In genomic region chr12:113188349-113189055, GRCm38 (mm10) we compare ENCODE assay signal across 10 mouse cellular contexts. TPM values are rescaled to one million over a fixed set of nuclear protein-coding genes. Genes with fewer than 3 reads are reported as not detected.
DNase-seq lines count a peak whose midpoint lies in the region; ATAC-seq and TF ChIP-seq lines count a peak whose summit lies in the region.
"Had no signal": no experiment of that assay in that cellular context is flagged by ENCODE, and none has a peak within 500 bp of the region (broad histone marks: within the 10 kb centered on the region; RNA-seq: fewer than 3 reads in every experiment).

No protein-coding gene starts in this region.

- TF ChIP-seq EP300 in lung, postnatal 0 days (IDR thresholded peaks at IDR 0.05): no peak

- 91% methylated on average over 51 of the region's 51 CpGs for WGBS in kidney, embryonic 14.5 days
- 93% methylated on average over 51 of the region's 51 CpGs for WGBS in hindbrain, embryonic 13.5 days
- 92% methylated on average over 50 of the region's 51 CpGs for WGBS in midbrain, postnatal 0 days
- WGBS in lung, postnatal 0 days: 87% methylated on average over 51 of the region's 51 CpGs

- peaks cover 3% of the 10 kb centered on the region; the same call in 1 of the 2 replicates for H3K4me1 ChIP-seq in kidney, embryonic 14.5 days (ENCODE audit: control insufficient read depth, insufficient read depth, low read length)
- peaks cover 34% of the 10 kb centered on the region for H3K4me1 ChIP-seq in hindbrain, embryonic 13.5 days (replicated peaks)
- H3K4me1 ChIP-seq in midbrain, postnatal 0 days (ENCODE audit: insufficient read depth, low read length): peaks cover 11% of the 10 kb centered on the region
- H3K4me1 ChIP-seq in lung, postnatal 0 days (ENCODE audit: insufficient read depth, low read depth, low read length): peaks cover 8% of the 10 kb centered on the region; the same call in 1 of the 2 replicates

- DNase-seq in kidney, adult 8-10 months: no peak
- peak; percentile 63 for DNase-seq in cerebellum, adult 9-11 months
- DNase-seq in midbrain, postnatal 0 days (ENCODE audit: low spot score): no peak
- DNase-seq in right cerebral cortex, postnatal 4 days: no peak
- no peak for DNase-seq in lung, postnatal 0 days (ENCODE audit: low spot score)
- no peak for DNase-seq in urinary bladder, postnatal 36 days (ENCODE audit: low spot score in 2 of 2)

- H3K27ac ChIP-seq in kidney, embryonic 14.5 days (ENCODE audit: low read depth, low read length): no peak overlapping the region
- no peak overlapping the region for H3K27ac ChIP-seq in hindbrain, embryonic 13.5 days
- no peak overlapping the region for H3K27ac ChIP-seq in midbrain, postnatal 0 days (ENCODE audit: low read depth, low read length)
- H3K27ac ChIP-seq in lung, postnatal 0 days (ENCODE audit: low read length): no peak overlapping the region
- H3K27ac ChIP-seq: gastrocnemius, adult 2 months had no signal

- no peak overlapping the region for H3K4me3 ChIP-seq in kidney, embryonic 14.5 days (ENCODE audit: low read length)
- peak overlapping the region; percentile 79 for H3K4me3 ChIP-seq in hindbrain, embryonic 13.5 days
- H3K4me3 ChIP-seq in midbrain, postnatal 0 days (ENCODE audit: low read depth, low read length): peak overlapping the region; percentile 69
- no peak overlapping the region for H3K4me3 ChIP-seq in lung, postnatal 0 days (ENCODE audit: low read depth, low read length)

- TF ChIP-seq CTCF in midbrain, postnatal 0 days (IDR thresholded peaks at IDR 0.05): no peak
- no peak for TF ChIP-seq CTCF in lung, postnatal 0 days (IDR thresholded peaks at IDR 0.05)

- peaks cover 11% of the 10 kb centered on the region for H3K27me3 ChIP-seq in kidney, embryonic 14.5 days (ENCODE audit: control insufficient read depth, insufficient read depth, low read length)
- peaks cover 10% of the 10 kb centered on the region; the same call in 1 of the 2 replicates for H3K27me3 ChIP-seq in hindbrain, embryonic 13.5 days
- H3K27me3 ChIP-seq in midbrain, postnatal 0 days (ENCODE audit: insufficient read depth, low read length): no peaks in the 10 kb centered on the region
- H3K27me3 ChIP-seq in lung, postnatal 0 days (replicated peaks; ENCODE audit: insufficient read depth, low read length): peaks cover 10% of the 10 kb centered on the region; the same call in 1 of the 2 replicates

- peaks cover 5% of the 10 kb centered on the region for H3K36me3 ChIP-seq in kidney, embryonic 14.5 days (ENCODE audit: control insufficient read depth, insufficient read depth, low read length)
- peaks cover 49% of the 10 kb centered on the region for H3K36me3 ChIP-seq in hindbrain, embryonic 13.5 days
- peaks cover 31% of the 10 kb centered on the region for H3K36me3 ChIP-seq in midbrain, postnatal 0 days (ENCODE audit: insufficient read depth, low read length)
- H3K36me3 ChIP-seq in lung, postnatal 0 days (ENCODE audit: insufficient read depth, low read length): no peaks in the 10 kb centered on the region

- peak overlapping the region; percentile 89 for H3K4me2 ChIP-seq in kidney, embryonic 14.5 days (replicated peaks; ENCODE audit: low read depth, low read length)
- H3K4me2 ChIP-seq in hindbrain, embryonic 13.5 days: peak overlapping the region; percentile 89
- H3K4me2 ChIP-seq in midbrain, postnatal 0 days (ENCODE audit: low read depth, low read length, poor library complexity, severe bottlenecking): peak overlapping the region; percentile 95
- no peak overlapping the region for H3K4me2 ChIP-seq in lung, postnatal 0 days (replicated peaks; ENCODE audit: low read depth, low read length)

- no peaks in the 10 kb centered on the region for H3K9me3 ChIP-seq in kidney, embryonic 14.5 days (ENCODE audit: control insufficient read depth, low read length)
- H3K9me3 ChIP-seq in hindbrain, embryonic 13.5 days: no peaks in the 10 kb centered on the region
- no peaks in the 10 kb centered on the region for H3K9me3 ChIP-seq in midbrain, postnatal 0 days (ENCODE audit: low read length)
- no peaks in the 10 kb centered on the region for H3K9me3 ChIP-seq in lung, postnatal 0 days (ENCODE audit: low read length)

- no peak overlapping the region for H3K9ac ChIP-seq in kidney, embryonic 14.5 days (ENCODE audit: low read depth, low read length)
- H3K9ac ChIP-seq in hindbrain, embryonic 13.5 days: peak overlapping the region; percentile 93; the same call in 1 of the 2 replicates
- peak overlapping the region; percentile 88 for H3K9ac ChIP-seq in midbrain, postnatal 0 days (replicated peaks; ENCODE audit: low read length, poor library complexity, severe bottlenecking)
- H3K9ac ChIP-seq in lung, postnatal 0 days (replicated peaks; ENCODE audit: low read depth): no peak overlapping the region

- ATAC-seq in kidney, embryonic 14.5 days (ENCODE audit: low FRiP score, low TSS enrichment): no peak
- no peak; the same call in 1 of the 2 replicates for ATAC-seq in hindbrain, embryonic 13.5 days (ENCODE audit: low FRiP score)
- peak; percentile 2; the same call in 1 of the 2 replicates for ATAC-seq in midbrain, postnatal 0 days (ENCODE audit: low FRiP score)
- no peak for ATAC-seq in lung, postnatal 0 days

RNA-seq across cellular contexts. Expression of gene Tmem121, which starts 2.8 kb away (rescaled TPM):
- 4.2 and 13.9 TPM in 2 replicates for polyA plus RNA-seq in kidney, embryonic 14.5 days (2014; fragmentation: Nextera tagmentation; extraction: Ambion mirVana)
- polyA plus RNA-seq in hindbrain, embryonic 13.5 days (2015; fragmentation: Nextera tagmentation; extraction: Ambion mirVana): 32.4 and 34.9 TPM in 2 replicates
- total RNA-seq in midbrain, postnatal 0 days (2014; rRNA removed): 80.8 and 89.1 TPM in 2 replicates
- 63.6 and 67.5 TPM in 2 replicates for polyA plus RNA-seq in midbrain, postnatal 0 days (2015; fragmentation: Nextera tagmentation; extraction: Ambion mirVana)
- 1.2 TPM in 2 replicates for polyA plus RNA-seq in lung, postnatal 0 days (2015; fragmentation: Nextera tagmentation; extraction: Ambion mirVana)
- total RNA-seq: gastrocnemius, adult 2 months; neutrophil, adult 5-6 weeks had no signal

RNA-seq across cellular contexts. Expression of gene Tedc1, which starts 32.3 kb away (rescaled TPM):
- polyA plus RNA-seq in kidney, embryonic 14.5 days (2014; fragmentation: Nextera tagmentation; extraction: Ambion mirVana): 33.0 and 37.4 TPM in 2 replicates
- polyA plus RNA-seq in hindbrain, embryonic 13.5 days (2015; fragmentation: Nextera tagmentation; extraction: Ambion mirVana): 19.9 and 20.7 TPM in 2 replicates
- total RNA-seq in midbrain, postnatal 0 days (2014; rRNA removed): 4.3 and 17.0 TPM in 2 replicates
- 8.8 and 8.9 TPM in 2 replicates for polyA plus RNA-seq in midbrain, postnatal 0 days (2015; fragmentation: Nextera tagmentation; extraction: Ambion mirVana)
- 2.5 and 2.6 TPM in 2 replicates for polyA plus RNA-seq in lung, postnatal 0 days (2015; fragmentation: Nextera tagmentation; extraction: Ambion mirVana)
- total RNA-seq: gastrocnemius, adult 2 months had no signal

RNA-seq across cellular contexts. Expression of gene Crip1, which starts 42.4 kb away (rescaled TPM):
- 194 and 281 TPM in 2 replicates for polyA plus RNA-seq in kidney, embryonic 14.5 days (2014; fragmentation: Nextera tagmentation; extraction: Ambion mirVana)
- 47.1 and 48.0 TPM in 2 replicates for polyA plus RNA-seq in hindbrain, embryonic 13.5 days (2015; fragmentation: Nextera tagmentation; extraction: Ambion mirVana)
- total RNA-seq in midbrain, postnatal 0 days (2014; rRNA removed): 2.5 and 3.9 TPM in 2 replicates
- 25.0 and 26.0 TPM in 2 replicates for polyA plus RNA-seq in midbrain, postnatal 0 days (2015; fragmentation: Nextera tagmentation; extraction: Ambion mirVana)
- 1,321 and 1,744 TPM in 2 replicates for polyA plus RNA-seq in lung, postnatal 0 days (2015; fragmentation: Nextera tagmentation; extraction: Ambion mirVana)

RNA-seq across cellular contexts. Expression of gene Crip2, which starts 48.5 kb away (rescaled TPM):
- polyA plus RNA-seq in kidney, embryonic 14.5 days (2014; fragmentation: Nextera tagmentation; extraction: Ambion mirVana): 162 and 174 TPM in 2 replicates
- polyA plus RNA-seq in hindbrain, embryonic 13.5 days (2015; fragmentation: Nextera tagmentation; extraction: Ambion mirVana): 324 and 347 TPM in 2 replicates
- total RNA-seq in midbrain, postnatal 0 days (2014; rRNA removed): 147 and 185 TPM in 2 replicates
- polyA plus RNA-seq in midbrain, postnatal 0 days (2015; fragmentation: Nextera tagmentation; extraction: Ambion mirVana): 317 and 336 TPM in 2 replicates
- 1,357 and 1,498 TPM in 2 replicates for polyA plus RNA-seq in lung, postnatal 0 days (2015; fragmentation: Nextera tagmentation; extraction: Ambion mirVana)

Comparison
In these comparisons a context has a peak if more than half of its experiments do, and no peak if none do; other contexts are left out.
1. H3K4me3 ChIP-seq: peak in hindbrain, embryonic 13.5 days (single experiment) and midbrain, postnatal 0 days (single experiment); none in kidney, embryonic 14.5 days (single experiment) and lung, postnatal 0 days (single experiment).
2. H3K9ac ChIP-seq: peak in hindbrain, embryonic 13.5 days (single experiment) and midbrain, postnatal 0 days (single experiment); none in kidney, embryonic 14.5 days (single experiment) and lung, postnatal 0 days (single experiment).